Mouse (Mus musculus) heart, embryonic 13.5 days (tissue): Measurements from ENCODE around the gene Serpina10. TPM values are rescaled to one million over a fixed set of nuclear protein-coding genes. Genes with fewer than 3 reads are reported as not detected.
"Not testable (repeated sequence)": the region's sequence is repeated elsewhere in the genome, so short reads cannot be mapped to it uniquely, and the experiment has no call there.

Experiments
- ATAC-seq: fragments of 200-750 bp; cut with Nextera tagmentation; 2 replicates; pipeline ENCODE4 v1.8.0; 2017; ENCODE audit warnings: moderate TSS enrichment; ENCODE audit not compliant: insufficient number of reproducible peaks, low FRiP score, low TSS enrichment; ENCODE audit errors: extremely low read depth
- H3K27ac ChIP-seq: fragments of 300-500 bp; sonication (generic); replicated peaks from 2 replicates; pipeline ENCODE4 v1.5.1; 2015; ENCODE audit warnings: moderate library complexity, mild to moderate bottlenecking, inconsistent platforms
- H3K27me3 ChIP-seq: fragments of 300-500 bp; sonication (generic); replicated peaks from 2 replicates; pipeline ENCODE4 v1.6.1; 2015; ENCODE audit warnings: mild to moderate bottlenecking, inconsistent platforms
- H3K36me3 ChIP-seq: fragments of 300-500 bp; sonication (generic); 2 replicates; pipeline ENCODE4 v1.6.1; 2015; ENCODE audit warnings: mild to moderate bottlenecking, inconsistent platforms
- H3K4me1 ChIP-seq: fragments of 300-500 bp; sonication (generic); 2 replicates; pipeline ENCODE4 v1.6.1; 2015; ENCODE audit warnings: inconsistent platforms
- H3K4me2 ChIP-seq: fragments of 300-500 bp; sonication (generic); 2 replicates; pipeline ENCODE4 v1.6.1; 2015; ENCODE audit warnings: inconsistent platforms, mild to moderate bottlenecking, moderate library complexity
- H3K4me3 ChIP-seq: fragments of 300-500 bp; sonication (generic); 2 replicates; pipeline ENCODE4 v1.5.1; 2015; ENCODE audit warnings: moderate library complexity, mild to moderate bottlenecking, inconsistent platforms
- H3K9ac ChIP-seq: fragments of 300-500 bp; sonication (generic); 2 replicates; pipeline ENCODE4 v1.6.1; 2015; ENCODE audit warnings: inconsistent platforms, mild to moderate bottlenecking, moderate library complexity
- H3K9me3 ChIP-seq: fragments of 300-500 bp; sonication (generic); 2 replicates; pipeline ENCODE4 v1.6.1; 2016; ENCODE audit warnings: inconsistent platforms
- WGBS: fragments of 180-500 bp; shearing (Covaris S2); methylation state at CpG from one replicate; pipeline ENCODE4 v1.1.7; 2015; ENCODE audit warnings: mixed read lengths; 5-methylcytosine and 5-hydroxymethylcytosine counted together
- polyA plus RNA-seq: library from polyadenylated mRNA; unstranded; fragments of >200 nt; fragmentation: Nextera tagmentation; extraction: Ambion mirVana; gene quantifications from 2 replicates; pipeline ENCODE4 v1.2.1, GENCODE M21; 2015

Gene Serpina10
- polyA plus RNA-seq: 0.16 and 1.0 TPM in 2 replicates

DNA sequence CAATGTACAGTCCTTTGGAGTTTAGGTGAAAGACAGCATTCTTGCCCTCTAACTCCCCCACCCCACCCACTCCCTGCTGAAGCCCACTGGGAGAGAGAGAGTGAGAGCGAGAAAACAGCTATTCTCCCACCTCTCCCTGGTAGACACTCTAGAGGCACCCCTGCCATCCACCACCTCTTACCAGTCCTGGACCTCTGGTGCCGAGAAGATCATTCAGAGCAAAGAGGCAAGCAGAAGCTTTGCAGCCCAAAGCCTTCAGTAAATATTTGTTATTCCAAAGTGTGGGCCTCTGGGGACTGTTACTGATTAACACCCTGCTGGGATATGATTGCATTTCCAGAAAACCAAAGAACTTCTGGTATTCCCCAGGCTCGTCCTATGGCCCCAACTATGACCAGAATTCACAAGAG, at the start of gene Serpina10:
Serpina10 (minus strand) TSS at position 242 of the 410 bp plus-strand sequence.
- H3K9ac ChIP-seq: no peak within 1 kb of the TSS
- WGBS: 46% methylated on average over 3 of the region's 3 CpGs
- H3K4me1 ChIP-seq: no peaks in the 10 kb centered on the region
- no peak within 1 kb of the TSS for H3K4me2 ChIP-seq
- no peaks in the 10 kb centered on the region for H3K27me3 ChIP-seq
- no peaks in the 10 kb centered on the region for H3K36me3 ChIP-seq
- ATAC-seq: no peak
- no peak within 1 kb of the TSS for H3K27ac ChIP-seq
- H3K9me3 ChIP-seq: no peaks in the 10 kb centered on the region
- no peak within 1 kb of the TSS for H3K4me3 ChIP-seq

DNA sequence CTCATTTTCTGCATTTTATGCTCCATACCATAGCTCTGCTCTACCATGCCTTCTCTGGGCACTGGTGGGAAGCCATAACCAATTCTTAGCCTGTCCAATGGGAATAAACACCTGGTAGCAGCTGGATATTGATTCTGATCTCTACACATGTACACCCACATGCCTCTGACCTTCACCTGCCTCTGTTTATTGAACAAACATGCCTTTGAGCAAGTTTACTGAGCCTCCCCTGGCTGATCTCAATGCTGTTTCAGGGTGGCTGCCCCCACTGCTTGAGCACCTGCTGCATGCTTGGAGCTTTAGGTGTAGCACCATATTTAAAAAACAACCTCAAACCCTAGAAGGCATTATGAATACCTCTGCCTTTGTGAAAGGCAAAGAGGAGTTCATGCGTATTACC, 48.6 kb upstream of the Serpina10 start:
- not testable (repeated sequence) for H3K27me3 ChIP-seq, H3K4me1 ChIP-seq, H3K4me2 ChIP-seq, H3K9me3 ChIP-seq, H3K36me3 ChIP-seq, H3K4me3 ChIP-seq, ATAC-seq, H3K9ac ChIP-seq, H3K27ac ChIP-seq
- 83% methylated on average over 1 of the region's 1 CpGs for WGBS

DNA sequence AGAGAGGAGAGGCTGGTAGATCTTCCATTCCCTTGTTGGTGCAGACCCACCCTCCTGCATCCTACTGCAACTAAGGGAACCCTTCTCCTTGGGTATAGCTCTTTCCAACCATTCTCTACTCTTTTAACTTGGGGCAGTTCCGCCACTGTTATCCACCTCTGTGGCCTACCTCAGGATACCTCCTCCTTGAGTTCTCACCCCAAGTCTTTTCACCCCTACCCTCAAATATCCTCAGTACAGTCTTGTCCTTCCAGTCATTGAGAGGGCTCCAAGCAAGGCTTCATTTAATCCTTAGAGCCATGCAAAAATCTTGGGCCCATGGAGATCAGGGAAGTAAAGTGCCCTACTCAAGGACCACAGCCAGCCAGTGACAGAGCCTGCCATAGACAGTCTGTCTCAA, 44.8 kb upstream of the Serpina10 start, which contains the start of gene Serpina16:
Serpina16 (minus strand) TSS at position 101 of the 400 bp plus-strand sequence.
- Histone ChIP-seq H3K9ac (no peak within 1 kb of the TSS), H3K4me2 (no peak within 1 kb of the TSS), H3K36me3 (no peaks in the 10 kb centered on the region), H3K27ac (no peak within 1 kb of the TSS), H3K4me1 (peaks cover 16% of the 10 kb centered on the region), H3K27me3 (no peaks in the 10 kb centered on the region), H3K9me3 (no peaks in the 10 kb centered on the region), H3K4me3 (no peak within 1 kb of the TSS)
- 78% methylated on average over 1 of the region's 1 CpGs for WGBS
- no peak for ATAC-seq

DNA sequence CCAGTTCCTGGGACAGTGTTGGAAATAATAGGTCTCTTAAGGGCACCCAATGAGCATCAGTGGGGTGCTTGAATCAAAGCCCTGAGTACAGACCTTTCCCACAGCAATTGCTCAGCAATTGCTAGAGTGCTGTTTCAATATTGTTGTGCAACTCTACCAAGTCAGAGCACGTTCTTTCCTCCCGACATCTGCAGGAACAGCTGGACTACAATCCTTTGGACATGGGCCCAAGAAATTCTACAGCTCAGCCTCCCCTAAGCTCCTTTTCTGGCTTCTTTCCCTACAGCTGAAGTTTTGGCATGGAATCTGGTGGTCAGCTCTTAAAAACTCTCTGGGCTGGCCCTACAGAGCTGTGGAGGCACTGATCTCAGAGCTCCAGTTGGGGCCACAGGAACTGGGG, 41.9 kb upstream of the Serpina10 start:
- no peaks in the 10 kb centered on the region for H3K27me3 ChIP-seq
- H3K4me1 ChIP-seq: peaks cover 20% of the 10 kb centered on the region
- no peak for ATAC-seq
- no peak overlapping the region for H3K4me3 ChIP-seq
- H3K9me3 ChIP-seq: no peaks in the 10 kb centered on the region
- no peak overlapping the region for H3K9ac ChIP-seq
- no peak overlapping the region for H3K27ac ChIP-seq
- no peak overlapping the region for H3K4me2 ChIP-seq
- WGBS: 64% methylated on average over 2 of the region's 2 CpGs
- no peaks in the 10 kb centered on the region for H3K36me3 ChIP-seq

DNA sequence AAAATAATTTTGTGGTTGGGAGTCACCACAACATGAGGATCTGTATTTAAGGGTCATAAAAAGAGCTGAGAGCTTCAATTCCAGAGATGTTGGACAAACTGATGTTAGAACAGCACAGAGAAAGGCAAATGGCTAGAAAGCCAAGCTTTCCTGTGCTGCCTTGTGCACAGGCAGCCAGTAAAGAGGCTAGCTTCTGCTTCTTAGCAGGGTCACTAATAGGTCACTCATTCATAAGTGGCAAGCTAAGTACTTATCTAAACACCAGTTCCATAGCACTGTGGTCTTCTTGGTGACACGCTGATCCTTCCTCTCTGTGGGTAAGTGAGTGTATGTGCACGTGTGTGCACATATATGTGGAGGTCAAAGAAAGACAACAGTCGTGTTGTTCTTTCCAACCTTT, 40.2 kb upstream of the Serpina10 start:
- no peak for ATAC-seq
- H3K4me1 ChIP-seq: peaks cover 18% of the 10 kb centered on the region
- H3K36me3 ChIP-seq: no peaks in the 10 kb centered on the region
- H3K4me2 ChIP-seq: no peak overlapping the region
- no peak overlapping the region for H3K4me3 ChIP-seq
- H3K27me3 ChIP-seq: no peaks in the 10 kb centered on the region
- WGBS: 63% methylated on average over 3 of the region's 3 CpGs
- H3K9ac ChIP-seq: no peak overlapping the region
- H3K9me3 ChIP-seq: no peaks in the 10 kb centered on the region
- no peak overlapping the region for H3K27ac ChIP-seq

DNA sequence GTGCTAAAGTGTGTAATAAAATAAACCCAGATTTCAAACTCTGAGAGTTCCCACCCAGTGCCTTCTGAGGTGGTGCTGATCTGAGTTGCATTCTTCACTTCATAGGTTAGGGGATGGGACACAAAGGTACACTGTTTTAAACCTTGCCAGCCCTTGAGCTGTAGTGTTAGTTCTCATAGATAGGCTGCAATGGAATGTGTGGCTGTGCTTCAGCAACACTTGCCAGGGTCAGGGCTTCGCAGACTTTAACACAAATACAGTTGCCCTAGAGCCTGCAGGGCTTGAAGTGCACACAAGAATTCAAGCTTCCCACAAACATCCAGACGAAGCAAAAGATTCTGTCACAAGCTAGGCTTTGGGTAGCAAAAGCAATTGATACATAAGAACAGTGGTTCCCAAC, 39.7 kb upstream of the Serpina10 start:
- H3K36me3 ChIP-seq: no peaks in the 10 kb centered on the region
- no peak overlapping the region for H3K27ac ChIP-seq
- 30% methylated on average over 2 of the region's 2 CpGs for WGBS
- H3K4me1 ChIP-seq: peaks cover 12% of the 10 kb centered on the region
- H3K27me3 ChIP-seq: no peaks in the 10 kb centered on the region
- ATAC-seq: no peak
- H3K9ac ChIP-seq: no peak overlapping the region
- H3K9me3 ChIP-seq: no peaks in the 10 kb centered on the region
- H3K4me2 ChIP-seq: no peak overlapping the region
- no peak overlapping the region for H3K4me3 ChIP-seq

DNA sequence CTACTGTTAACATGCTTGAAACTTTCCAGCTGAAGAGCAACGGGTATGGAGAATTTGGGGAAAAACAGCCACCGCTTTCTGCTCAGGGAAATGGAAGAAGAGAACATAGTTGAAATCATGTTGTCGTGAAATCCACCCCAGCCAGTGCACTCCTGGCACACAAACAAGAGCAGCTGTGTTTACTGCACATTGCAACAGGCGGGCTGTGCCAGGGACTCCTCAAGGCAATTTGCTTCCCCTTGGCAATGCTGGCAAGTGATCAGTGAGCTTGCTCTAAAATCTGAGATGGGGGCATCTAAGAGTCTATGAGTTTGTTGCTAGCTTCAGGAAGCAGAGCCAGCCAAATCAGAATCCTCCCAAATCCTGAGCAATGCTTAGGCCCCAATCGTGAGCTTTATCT, 39.1 kb upstream of the Serpina10 start:
- Histone ChIP-seq H3K4me2 (no peak overlapping the region), H3K27ac (no peak overlapping the region), H3K4me3 (no peak overlapping the region), H3K9me3 (no peaks in the 10 kb centered on the region), H3K4me1 (peaks cover 11% of the 10 kb centered on the region), H3K9ac (no peak overlapping the region), H3K36me3 (no peaks in the 10 kb centered on the region), H3K27me3 (no peaks in the 10 kb centered on the region)
- 76% methylated on average over 5 of the region's 5 CpGs for WGBS
- ATAC-seq: no peak

DNA sequence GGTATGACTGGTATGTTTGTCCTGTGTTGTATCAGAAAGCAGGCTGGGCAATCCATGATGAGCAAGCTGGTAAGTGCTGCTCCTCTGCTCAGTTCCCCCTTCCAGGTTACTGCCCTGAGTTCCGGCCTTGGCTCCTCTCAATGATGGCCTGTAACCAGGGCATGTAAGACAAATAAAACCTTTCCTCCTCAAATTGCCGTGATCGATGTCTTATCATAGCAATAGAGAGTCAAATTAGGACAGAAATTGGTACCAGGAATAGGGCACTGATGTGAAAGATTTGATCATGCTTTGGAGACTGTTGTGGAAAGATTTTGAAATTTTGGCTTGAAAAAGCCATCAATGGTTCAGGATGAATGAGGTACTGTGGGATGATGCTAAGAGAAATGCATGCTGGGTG, 34.0 kb upstream of the Serpina10 start:
- 76% methylated on average over 3 of the region's 3 CpGs for WGBS
- Histone ChIP-seq H3K27ac (no peak overlapping the region), H3K36me3 (no peaks in the 10 kb centered on the region), H3K27me3 (no peaks in the 10 kb centered on the region), H3K9me3 (no peaks in the 10 kb centered on the region), H3K9ac (no peak overlapping the region), H3K4me1 (no peaks in the 10 kb centered on the region), H3K4me2 (no peak overlapping the region), H3K4me3 (no peak overlapping the region)
- ATAC-seq: no peak

DNA sequence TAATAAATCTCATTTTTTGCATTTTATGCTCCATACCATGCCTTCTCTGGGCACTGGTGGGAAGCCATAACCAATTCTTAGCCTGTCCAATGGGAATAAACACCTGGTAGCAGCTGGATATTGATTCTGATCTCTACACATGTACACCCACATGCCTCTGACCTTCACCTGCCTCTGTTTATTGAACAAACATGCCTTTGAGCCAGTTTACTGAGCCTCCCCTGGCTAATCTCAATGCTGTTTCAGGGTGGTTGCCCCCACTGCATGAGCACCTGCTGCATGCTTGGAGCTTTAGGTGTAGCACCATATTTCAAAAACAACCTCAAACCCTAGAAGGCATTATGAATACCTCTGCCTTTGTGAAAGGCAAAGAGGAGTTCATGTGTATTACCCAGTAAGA, 30.8 kb upstream of the Serpina10 start:
- H3K27ac ChIP-seq, H3K36me3 ChIP-seq, H3K4me3 ChIP-seq, H3K4me2 ChIP-seq, H3K9me3 ChIP-seq, ATAC-seq, H3K27me3 ChIP-seq, H3K4me1 ChIP-seq, H3K9ac ChIP-seq: not testable (repeated sequence)

DNA sequence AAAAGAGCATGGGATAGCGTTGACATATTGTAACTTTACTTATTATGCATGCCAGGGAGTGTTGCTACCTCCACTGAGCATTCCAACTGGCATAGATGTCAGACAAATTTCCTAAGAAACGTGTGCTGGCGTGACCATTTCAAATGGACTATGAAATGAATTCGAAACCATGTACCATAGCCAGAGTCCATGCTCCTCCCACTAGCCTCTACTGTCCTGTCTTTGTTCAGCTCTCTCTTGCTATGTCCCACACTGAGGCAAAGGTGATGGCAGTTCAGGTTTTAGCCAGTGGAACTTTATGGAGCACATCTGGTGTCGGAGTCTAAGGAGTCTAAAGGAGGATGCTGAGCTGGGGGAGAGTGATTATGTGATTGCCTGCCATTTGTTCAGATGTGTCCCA, 28.8 kb upstream of the Serpina10 start:
- no peaks in the 10 kb centered on the region for H3K9me3 ChIP-seq
- no peak overlapping the region for H3K9ac ChIP-seq
- H3K4me3 ChIP-seq: no peak overlapping the region
- no peak overlapping the region for H3K4me2 ChIP-seq
- no peak overlapping the region for H3K27ac ChIP-seq
- H3K27me3 ChIP-seq: no peaks in the 10 kb centered on the region
- H3K4me1 ChIP-seq: no peaks in the 10 kb centered on the region
- H3K36me3 ChIP-seq: no peaks in the 10 kb centered on the region
- no peak for ATAC-seq
- WGBS: 72% methylated on average over 5 of the region's 5 CpGs

DNA sequence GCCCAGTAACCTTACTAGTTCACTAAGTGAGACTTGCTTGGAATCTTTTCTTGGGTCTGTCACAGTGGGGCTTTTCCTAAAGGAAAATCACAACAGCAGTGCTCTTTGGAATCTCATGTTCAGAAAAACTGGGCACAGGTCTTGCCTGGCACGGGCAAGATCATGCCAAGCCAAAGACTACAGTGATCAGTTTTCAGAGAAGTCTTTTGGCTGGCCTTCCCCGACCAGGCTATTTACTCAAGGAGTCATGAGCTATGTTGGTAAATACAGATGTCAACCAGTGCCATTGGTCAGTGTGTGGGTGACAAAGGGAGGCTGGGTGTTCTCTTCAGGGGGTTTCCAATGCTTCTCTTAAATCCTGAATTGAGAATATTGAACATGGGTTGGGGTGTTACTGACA, 27.9 kb upstream of the Serpina10 start:
- no peak overlapping the region for H3K4me2 ChIP-seq
- 65% methylated on average over 2 of the region's 2 CpGs for WGBS
- ATAC-seq: no peak

DNA sequence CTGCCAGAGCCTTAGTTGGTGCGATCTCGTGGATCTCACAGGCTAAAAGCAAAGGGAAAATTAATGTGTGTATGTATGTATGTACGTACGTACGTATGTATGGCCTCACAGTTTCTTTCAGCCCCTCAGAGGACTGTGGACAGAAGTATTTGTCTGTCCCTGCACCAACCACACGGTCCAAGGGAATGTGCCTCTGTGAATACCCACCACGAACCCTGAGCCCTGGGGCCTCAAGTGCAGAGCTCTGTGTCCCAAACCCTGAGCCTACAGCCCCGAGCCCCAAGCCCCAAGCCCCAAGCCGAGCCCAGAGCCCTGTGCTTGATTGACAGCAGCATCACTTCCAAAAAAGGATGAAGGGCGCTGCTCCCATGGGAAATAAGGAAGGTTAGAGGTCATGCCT, 26.7 kb upstream of the Serpina10 start:
- no peaks in the 10 kb centered on the region for H3K9me3 ChIP-seq
- H3K27me3 ChIP-seq: no peaks in the 10 kb centered on the region
- H3K4me1 ChIP-seq: no peaks in the 10 kb centered on the region
- H3K4me3 ChIP-seq: no peak overlapping the region
- H3K36me3 ChIP-seq: no peaks in the 10 kb centered on the region
- H3K4me2 ChIP-seq: no peak overlapping the region
- ATAC-seq: no peak
- no peak overlapping the region for H3K9ac ChIP-seq
- WGBS: 77% methylated on average over 10 of the region's 10 CpGs
- H3K27ac ChIP-seq: no peak overlapping the region

More for the DNA sequence above, 27.9 kb upstream of the Serpina10 start:
- Histone ChIP-seq H3K9me3 (no peaks in the 10 kb centered on the region), H3K9ac (no peak overlapping the region), H3K36me3 (no peaks in the 10 kb centered on the region), H3K27ac (no peak overlapping the region), H3K4me3 (no peak overlapping the region), H3K4me1 (no peaks in the 10 kb centered on the region), H3K27me3 (no peaks in the 10 kb centered on the region)
